ENCODE assay signal across 7 mouse cellular contexts in the genomic region with DNA sequence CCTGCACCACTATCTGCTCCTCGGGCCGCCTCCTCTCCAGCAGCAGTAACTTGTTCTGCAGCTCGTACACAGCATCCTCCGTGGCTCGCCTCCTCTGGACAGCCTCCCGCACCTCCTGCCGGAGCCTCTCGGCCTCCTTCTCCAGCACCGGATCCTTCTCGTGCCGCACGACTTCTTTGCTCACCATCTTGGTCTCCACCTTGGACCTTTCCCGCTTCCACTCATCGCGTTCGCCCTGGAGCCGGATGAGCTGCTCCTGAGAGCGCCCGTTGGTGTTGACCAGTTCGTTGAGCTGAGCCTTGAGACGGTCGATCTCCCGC. TPM values are rescaled to one million over a fixed set of nuclear protein-coding genes. Genes with fewer than 3 reads are reported as not detected.
DNase-seq lines count a peak whose midpoint lies in the region; ATAC-seq and TF ChIP-seq lines count a peak whose summit lies in the region.

No protein-coding gene starts in this region.

- 23% methylated on average over 23 of the region's 23 CpGs for WGBS in forebrain, embryonic 12.5 days
- 13% methylated on average over 23 of the region's 23 CpGs for WGBS in limb, embryonic 12.5 days
- WGBS in olfactory bulb, adult 2 months, result 31% methylated on average over 23 of the region's 23 CpGs

- H3K27ac ChIP-seq in left cerebral cortex, adult 2 months, result no peak overlapping the region
- H3K27ac ChIP-seq in forebrain, embryonic 12.5 days, result no peak overlapping the region
- H3K27ac ChIP-seq in limb, embryonic 12.5 days, result no peak overlapping the region
- H3K27ac ChIP-seq in olfactory bulb, adult 2 months (ENCODE audit: insufficient read depth, low read depth, low read length), result no peak overlapping the region

- DNase-seq in left cerebral cortex, adult 2 months (ENCODE audit: extremely low spot score in 1 of 2, low spot score in 2 of 2), result no peak
- DNase-seq in left cerebral cortex, adult 18-20 months (ENCODE audit: low spot score in 2 of 2), result no peak
- no peak for DNase-seq in cerebellum, adult 11 months

- intact Hi-C loops in left cerebral cortex, adult 2 months (cut with DNase I), result loop anchor here (2.0 to 5.0 kb wide), 2 partner anchors 84 to 135 kb away; a partner anchor contains a TSS

- no peaks in the 10 kb centered on the region for H3K36me3 ChIP-seq in forebrain, embryonic 12.5 days (replicated peaks)
- H3K36me3 ChIP-seq in limb, embryonic 12.5 days, result no peaks in the 10 kb centered on the region; the same call in 1 of the 2 replicates

- peaks cover 8% of the 10 kb centered on the region; the same call in 1 of the 2 replicates for H3K9me3 ChIP-seq in forebrain, embryonic 12.5 days
- peaks cover 9% of the 10 kb centered on the region; the same call in 1 of the 2 replicates for H3K9me3 ChIP-seq in limb, embryonic 12.5 days

- H3K4me3 ChIP-seq in left cerebral cortex, adult 2 months, result peak overlapping the region; percentile 35
- H3K4me3 ChIP-seq in forebrain, embryonic 12.5 days (replicated peaks), result peak overlapping the region; percentile 32
- H3K4me3 ChIP-seq in limb, embryonic 12.5 days (replicated peaks), result peak overlapping the region; percentile 43
- peak overlapping the region; percentile 23 for H3K4me3 ChIP-seq in olfactory bulb, adult 2 months (ENCODE audit: insufficient read depth, low read depth, low read length)

- TF ChIP-seq POLR2A in olfactory bulb, adult 2 months (IDR thresholded peaks at IDR 0.05; ENCODE audit: insufficient read depth, low read depth, low read length), result no peak

- H3K9ac ChIP-seq in forebrain, embryonic 12.5 days, result 0 out of 2 replicates have a peak overlapping the region, but pooled peaks have one; percentile 9
- peak overlapping the region; percentile 63 for H3K9ac ChIP-seq in limb, embryonic 12.5 days (replicated peaks)

- no peak for ATAC-seq in forebrain, embryonic 12.5 days (ENCODE audit: low FRiP score)
- ATAC-seq in limb, embryonic 12.5 days (ENCODE audit: insufficient number of reproducible peaks, insufficient read depth, low FRiP score, low TSS enrichment, low read depth), result no peak
- ATAC-seq in erythroblast, adult 5-6 weeks (replicated peaks; ENCODE audit: low FRiP score, poor library complexity, severe bottlenecking), result no peak

- peak overlapping the region; percentile 53 for H3K4me2 ChIP-seq in forebrain, embryonic 12.5 days
- peak overlapping the region; percentile 70 for H3K4me2 ChIP-seq in limb, embryonic 12.5 days

- H3K27me3 ChIP-seq in forebrain, embryonic 12.5 days, result peaks cover 43% of the 10 kb centered on the region
- H3K27me3 ChIP-seq in limb, embryonic 12.5 days, result peaks cover 48% of the 10 kb centered on the region

- H3K4me1 ChIP-seq in forebrain, embryonic 12.5 days, result peaks cover 25% of the 10 kb centered on the region
- H3K4me1 ChIP-seq in limb, embryonic 12.5 days (replicated peaks), result peaks cover 25% of the 10 kb centered on the region
- peaks cover 22% of the 10 kb centered on the region for H3K4me1 ChIP-seq in olfactory bulb, adult 2 months (ENCODE audit: control insufficient read depth, insufficient read depth, low read length)

- TF ChIP-seq CTCF in left cerebral cortex, adult 2 months (IDR thresholded peaks at IDR 0.05), result no peak
- no peak for TF ChIP-seq CTCF in olfactory bulb, adult 2 months (IDR thresholded peaks at IDR 0.05; ENCODE audit: insufficient read depth, low read depth, low read length)

RNA-seq across cellular contexts. Expression of a gene that starts 15.2 kb away (rescaled TPM):
- total RNA-seq in left cerebral cortex, adult 2 months (2021), result 1 to 10 TPM; 1.4 to 1.5 TPM
- total RNA-seq in left cerebral cortex, adult 18-20 months (2021), result 1 to 10 TPM; 1.8 to 1.9 TPM
- polyA plus RNA-seq in forebrain, embryonic 12.5 days (2016; fragmentation: Nextera tagmentation; extraction: Ambion mirVana), result 0.61 and 0.65 TPM in 2 replicates
- 2.4 and 3.3 TPM in 2 replicates for polyA plus RNA-seq in limb, embryonic 12.5 days (2016; fragmentation: Nextera tagmentation; extraction: Ambion mirVana)
- polyA plus RNA-seq in olfactory bulb, adult 2 months (2012; ENCODE audit: insufficient read depth, insufficient read length, low replicate concordance, missing spikeins), result not detected in 2 replicates
- not detected in 2 replicates for total RNA-seq in erythroblast, adult 5-6 weeks (2015; ENCODE audit: low replicate concordance)
- 0.09 and 0.56 TPM in 2 replicates for total RNA-seq in erythroblast, adult 5-6 weeks (2017; ENCODE audit: low replicate concordance)

RNA-seq across cellular contexts. Expression of a gene that starts 23.9 kb away (rescaled TPM):
- total RNA-seq in left cerebral cortex, adult 2 months (2021), result 100 to 1,000 TPM; 112 to 119 TPM
- 100 to 1,000 TPM; 115 to 123 TPM for total RNA-seq in left cerebral cortex, adult 18-20 months (2021)
- 36.0 and 36.8 TPM in 2 replicates for polyA plus RNA-seq in forebrain, embryonic 12.5 days (2016; fragmentation: Nextera tagmentation; extraction: Ambion mirVana)
- 18.1 and 21.2 TPM in 2 replicates for polyA plus RNA-seq in limb, embryonic 12.5 days (2016; fragmentation: Nextera tagmentation; extraction: Ambion mirVana)
- polyA plus RNA-seq in olfactory bulb, adult 2 months (2012; ENCODE audit: insufficient read depth, insufficient read length, low replicate concordance, missing spikeins), result not detected in 2 replicates
- 8.3 and 8.6 TPM in 2 replicates for total RNA-seq in erythroblast, adult 5-6 weeks (2015; ENCODE audit: low replicate concordance)
- total RNA-seq in erythroblast, adult 5-6 weeks (2017; ENCODE audit: low replicate concordance), result 11.3 and 12.7 TPM in 2 replicates

RNA-seq across cellular contexts. Expression of a gene that starts 24.0 kb away (rescaled TPM):
- 10 to 100 TPM; 37.2 to 40.0 TPM for total RNA-seq in left cerebral cortex, adult 2 months (2021)
- 10 to 100 TPM; 37.8 to 39.5 TPM for total RNA-seq in left cerebral cortex, adult 18-20 months (2021)
- polyA plus RNA-seq in forebrain, embryonic 12.5 days (2016; fragmentation: Nextera tagmentation; extraction: Ambion mirVana), result 55.9 and 57.4 TPM in 2 replicates
- polyA plus RNA-seq in limb, embryonic 12.5 days (2016; fragmentation: Nextera tagmentation; extraction: Ambion mirVana), result 64.7 and 71.3 TPM in 2 replicates
- polyA plus RNA-seq in olfactory bulb, adult 2 months (2012; ENCODE audit: insufficient read depth, insufficient read length, low replicate concordance, missing spikeins), result not detected in 2 replicates
- 10.4 and 14.4 TPM in 2 replicates for total RNA-seq in erythroblast, adult 5-6 weeks (2015; ENCODE audit: low replicate concordance)
- total RNA-seq in erythroblast, adult 5-6 weeks (2017; ENCODE audit: low replicate concordance), result 2.7 and 6.4 TPM in 2 replicates

RNA-seq across cellular contexts. Expression of a gene that starts 51.3 kb away (rescaled TPM):
- total RNA-seq in left cerebral cortex, adult 2 months (2021), result 10 to 100 TPM; 70.5 to 75.4 TPM
- total RNA-seq in left cerebral cortex, adult 18-20 months (2021), result 10 to 100 TPM; 76.5 to 78.4 TPM
- 84.8 and 86.5 TPM in 2 replicates for polyA plus RNA-seq in forebrain, embryonic 12.5 days (2016; fragmentation: Nextera tagmentation; extraction: Ambion mirVana)
- 110 and 112 TPM in 2 replicates for polyA plus RNA-seq in limb, embryonic 12.5 days (2016; fragmentation: Nextera tagmentation; extraction: Ambion mirVana)
- polyA plus RNA-seq in olfactory bulb, adult 2 months (2012; ENCODE audit: insufficient read depth, insufficient read length, low replicate concordance, missing spikeins), result not detected in 2 replicates
- total RNA-seq in erythroblast, adult 5-6 weeks (2015; ENCODE audit: low replicate concordance), result 7.5 and 11.7 TPM in 2 replicates
- total RNA-seq in erythroblast, adult 5-6 weeks (2017; ENCODE audit: low replicate concordance), result 8.5 and 15.1 TPM in 2 replicates

RNA-seq across cellular contexts. Expression of a gene that starts 54.7 kb away (rescaled TPM):
- 10 to 100 TPM; 85.5 to 87.1 TPM for total RNA-seq in left cerebral cortex, adult 2 months (2021)
- 10 to 100 TPM; 75.9 to 81.3 TPM for total RNA-seq in left cerebral cortex, adult 18-20 months (2021)
- 80.8 and 85.2 TPM in 2 replicates for polyA plus RNA-seq in forebrain, embryonic 12.5 days (2016; fragmentation: Nextera tagmentation; extraction: Ambion mirVana)
- polyA plus RNA-seq in limb, embryonic 12.5 days (2016; fragmentation: Nextera tagmentation; extraction: Ambion mirVana), result 54.0 and 60.3 TPM in 2 replicates
- polyA plus RNA-seq in olfactory bulb, adult 2 months (2012; ENCODE audit: insufficient read depth, insufficient read length, low replicate concordance, missing spikeins), result 87.6 TPM in 1 of 2 replicates, not detected in the other
- total RNA-seq in erythroblast, adult 5-6 weeks (2015; ENCODE audit: low replicate concordance), result 6.1 and 14.6 TPM in 2 replicates
- total RNA-seq in erythroblast, adult 5-6 weeks (2017; ENCODE audit: low replicate concordance), result 6.0 and 6.7 TPM in 2 replicates

Comparison
In these comparisons a context has a peak if more than half of its experiments do, and no peak if none do; other contexts are left out.
1. RNA of a gene that starts 23.9 kb away (total RNA-seq): 115 to 123 TPM in left cerebral cortex, adult 18-20 months and 112 to 119 TPM in left cerebral cortex, adult 2 months; 8.3 to 12.7 TPM in erythroblast, adult 5-6 weeks; every median in the first group is over 4 times any median in the second.
2. Peak in every context shown above with its lines, with median percentiles within 50 percentile points of each other: H3K4me3 ChIP-seq.